Mouse (Mus musculus) G1E (cell line): ENCODE measurements around the gene Lgals9.

ENCODE experiments used
- CTCF ChIP-seq: IDR thresholded peaks from 2 replicates; pipeline ENCODE4 v1.5.1; 2012; ENCODE audit warnings: low read depth, low read length, inconsistent platforms, mixed read lengths
- GATA1 ChIP-seq: IDR thresholded peaks from 2 replicates; pipeline ENCODE4 v1.6.1; 2012; ENCODE audit warnings: borderline replicate concordance, low read length, inconsistent platforms, mixed read lengths
- GATA2 ChIP-seq: IDR thresholded peaks from 2 replicates; pipeline ENCODE4 v1.6.1; 2012; ENCODE audit warnings: low read depth, low read length, inconsistent platforms, borderline replicate concordance
- TAL1 ChIP-seq: conservative IDR thresholded peaks from 2 replicates; pipeline ENCODE4 v1.6.1; 2012; ENCODE audit warnings: low read depth, low read length, inconsistent platforms, mixed read lengths

DNA sequence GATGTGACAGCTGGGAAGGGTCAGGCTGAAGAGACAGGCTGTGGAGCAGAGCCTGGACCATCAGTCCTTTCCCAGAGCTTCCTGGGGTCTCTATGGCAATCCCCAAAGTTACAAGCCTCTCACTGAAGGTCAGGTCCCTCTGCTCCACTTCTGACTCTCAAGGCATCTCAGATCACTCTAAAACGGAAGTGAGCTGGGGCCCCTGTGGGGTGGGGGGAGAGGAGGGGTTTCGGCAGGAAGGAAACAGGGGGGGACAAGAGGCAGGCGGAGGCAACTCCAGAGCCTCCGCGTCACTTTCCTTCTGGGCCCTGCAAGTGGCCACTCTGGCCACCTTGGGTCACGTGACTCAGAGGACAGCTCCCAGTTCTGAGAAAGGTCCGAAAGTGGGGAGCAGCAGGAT lies 38.6 kb upstream of the Lgals9 start:
- TF ChIP-seq CTCF (no peak), TAL1 (no peak), GATA1 (no peak), GATA2 (no peak)
